Mouse (Mus musculus) inflammation-experienced regulatory T-cells (primary cell): ENCODE data around the gene Pknox2. TPM values are rescaled to one million over a fixed set of nuclear protein-coding genes. Genes with fewer than 3 reads are reported as not detected.

Experiments used
- polyA plus RNA-seq, 2 experiments: library from polyadenylated mRNA; unstranded; fragments of 100-300 nt; shearing (Covaris generic); gene quantifications; one replicate each; pipeline ENCODE4 v1.2.1; 2017

The Pknox2 gene
- polyA plus RNA-seq: under 1 TPM; 0.11 to 0.45 TPM

DNA sequence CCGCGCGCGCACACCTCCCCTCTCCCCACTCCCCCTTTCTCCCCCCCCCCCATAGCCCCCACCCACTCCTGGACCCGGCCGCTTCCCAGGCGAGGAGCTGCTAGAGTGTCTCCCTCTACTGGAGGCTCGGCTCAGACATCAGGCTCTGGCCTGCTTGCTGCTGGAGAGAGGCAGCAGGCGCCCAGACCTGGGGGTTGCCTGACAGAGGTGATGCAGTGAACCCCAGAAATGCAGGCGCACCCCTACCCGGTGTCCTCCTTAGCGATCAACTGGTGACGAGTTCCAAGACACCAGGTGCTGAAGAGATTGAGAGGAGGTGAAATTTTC, at the start of gene Pknox2:
Gene Pknox2 (minus strand): TSS at position 49 of the 327 bp plus-strand sequence.

Other genes with a start within 250 kb of the Pknox2 start
- gene Tmem218, start 60.8 kb upstream of the Pknox2 start, polyA plus RNA-seq: 1 to 10 TPM; 1.9 to 5.0 TPM
- 1 to 10 TPM; 4.1 to 6.7 TPM for gene Slc37a2, start 108.3 kb upstream of the Pknox2 start, polyA plus RNA-seq
- gene Ccdc15, start 201.0 kb upstream of the Pknox2 start, polyA plus RNA-seq: 1 to 10 TPM; 6.3 to 7.1 TPM
- under 1 TPM in 1 of 2 experiments, not detected in 1; 0.05 TPM for gene Hepacam, start 219.9 kb upstream of the Pknox2 start, polyA plus RNA-seq